Mouse (Mus musculus) testis, adult 2 months (tissue): ENCODE data around the gene Setd7. TPM values are rescaled to one million over a fixed set of nuclear protein-coding genes. Genes with fewer than 3 reads are reported as not detected.
A peak's percentile ranks its signal among the peaks of the same experiment; 100 is the strongest.

Experiments used
- H3K27ac ChIP-seq: fragments of 200-500 bp; 2 replicates; pipeline ENCODE4 v1.5.1; 2012; ENCODE audit warnings: low read depth, low read length; ENCODE audit not compliant: control insufficient read depth, insufficient read depth
- H3K27me3 ChIP-seq: fragments of 200-500 bp; 2 replicates; pipeline ENCODE4 v1.6.1; 2012; ENCODE audit warnings: mild to moderate bottlenecking, low read length, moderate library complexity; ENCODE audit not compliant: control insufficient read depth, insufficient read depth
- H3K36me3 ChIP-seq: fragments of 200-500 bp; 2 replicates; pipeline ENCODE4 v1.6.1; 2012; ENCODE audit warnings: mild to moderate bottlenecking, low read length; ENCODE audit not compliant: control insufficient read depth, insufficient read depth
- H3K4me1 ChIP-seq: fragments of 200-500 bp; 2 replicates; pipeline ENCODE4 v1.6.1; 2012; ENCODE audit warnings: low read length; ENCODE audit not compliant: control insufficient read depth, insufficient read depth
- H3K4me3 ChIP-seq: fragments of 200-500 bp; 2 replicates; pipeline ENCODE4 v1.5.1; 2012; ENCODE audit warnings: low read depth, mild to moderate bottlenecking, low read length, moderate library complexity, mixed read lengths; ENCODE audit not compliant: control insufficient read depth
- CTCF ChIP-seq: fragments of 200-500 bp; IDR thresholded peaks from 2 replicates; pipeline ENCODE4 v1.5.1; 2012; ENCODE audit warnings: low read depth, mild to moderate bottlenecking, inconsistent platforms, low read length, moderate library complexity; ENCODE audit not compliant: control insufficient read depth, insufficient read depth, insufficient replicate concordance
- POLR2A ChIP-seq: fragments of 200-500 bp; IDR thresholded peaks from 2 replicates; pipeline ENCODE4 v1.6.1; 2012; ENCODE audit warnings: low read depth, mild to moderate bottlenecking, inconsistent platforms, low read length, moderate library complexity; ENCODE audit not compliant: control insufficient read depth
- polyA plus RNA-seq: library from polyadenylated mRNA; depleted of rRNA; stranded (reverse); fragments of >200 nt; gene quantifications from 2 replicates; pipeline ENCODE4 v1.2.3, GENCODE M21; 2012

The Setd7 gene
- polyA plus RNA-seq, 1 experiment, result 1.6 TPM

GRCm38 (mm10) chr3:51493272-51493838 is 67.3 kb downstream of the Setd7 start:
- no peaks in the 10 kb centered on the region for H3K4me1 ChIP-seq
- no peak overlapping the region for H3K4me3 ChIP-seq
- TF ChIP-seq POLR2A, result no peak
- TF ChIP-seq CTCF, result no peak
- no peaks in the 10 kb centered on the region for H3K27me3 ChIP-seq
- H3K27ac ChIP-seq, result no peak overlapping the region
- peaks cover 2% of the 10 kb centered on the region for H3K36me3 ChIP-seq

- Histone ChIP-seq H3K4me1 (no peaks in the 10 kb centered on the region), H3K27me3 (no peaks in the 10 kb centered on the region), H3K27ac (no peak overlapping the region), H3K4me3 (no peak overlapping the region), H3K36me3 (peaks cover 2% of the 10 kb centered on the region)
- TF ChIP-seq POLR2A (no peak), CTCF (no peak)
Measured at GRCm38 (mm10) chr3:51490088-51490753, 70.5 kb downstream of the Setd7 start.

- H3K4me1 ChIP-seq, result peaks cover 2% of the 10 kb centered on the region
- TF ChIP-seq POLR2A (no peak), CTCF (no peak)
- H3K27ac ChIP-seq, result no peak overlapping the region
- no peak overlapping the region for H3K4me3 ChIP-seq
- H3K27me3 ChIP-seq, result no peaks in the 10 kb centered on the region
- no peaks in the 10 kb centered on the region for H3K36me3 ChIP-seq
Measured at GRCm38 (mm10) chr3:51486491-51487195, 74.0 kb downstream of the Setd7 start.

GRCm38 (mm10) chr3:51485347-51485746 is 75.3 kb downstream of the Setd7 start:
- Histone ChIP-seq H3K4me1 (peaks cover 2% of the 10 kb centered on the region), H3K4me3 (peak overlapping the region; percentile 32), H3K36me3 (no peaks in the 10 kb centered on the region), H3K27me3 (no peaks in the 10 kb centered on the region), H3K27ac (no peak overlapping the region)
- TF ChIP-seq POLR2A, result no peak
- no peak for TF ChIP-seq CTCF

- Histone ChIP-seq H3K4me1 (peaks cover 2% of the 10 kb centered on the region), H3K27ac (peak overlapping the region; percentile 94), H3K27me3 (no peaks in the 10 kb centered on the region), H3K4me3 (peak overlapping the region; percentile 100), H3K36me3 (no peaks in the 10 kb centered on the region)
- TF ChIP-seq POLR2A (no peak), CTCF (no peak)
Measured at GRCm38 (mm10) chr3:51484370-51484769, 76.3 kb downstream of the Setd7 start.

GRCm38 (mm10) chr3:51483741-51484359 is 76.8 kb downstream of the Setd7 start, which contains the start of gene Rab33b:
Gene Rab33b, plus strand, starts transcription at chr3:51483920.
- H3K36me3 ChIP-seq, result no peaks in the 10 kb centered on the region
- peaks cover 2% of the 10 kb centered on the region for H3K4me1 ChIP-seq
- no peak for TF ChIP-seq CTCF
- peak; percentile 76 for TF ChIP-seq POLR2A
- peak within 1 kb of the TSS; percentile 94 for H3K27ac ChIP-seq
- peak within 1 kb of the TSS; percentile 100 for H3K4me3 ChIP-seq
- H3K27me3 ChIP-seq, result no peaks in the 10 kb centered on the region

GRCm38 (mm10) chr3:51482781-51483180 is 77.9 kb downstream of the Setd7 start:
- Histone ChIP-seq H3K27ac (no peak overlapping the region), H3K36me3 (no peaks in the 10 kb centered on the region), H3K4me1 (peaks cover 2% of the 10 kb centered on the region), H3K4me3 (no peak overlapping the region), H3K27me3 (no peaks in the 10 kb centered on the region)
- TF ChIP-seq POLR2A (no peak), CTCF (no peak)
